Mouse (Mus musculus) forebrain, embryonic 13.5 days (tissue): Measurements from ENCODE around the gene Gm47289. TPM values are rescaled to one million over a fixed set of nuclear protein-coding genes. Genes with fewer than 3 reads are reported as not detected.
A peak's percentile ranks its signal among the peaks of the same experiment; 100 is the strongest.

Experiments
- ATAC-seq: fragments of 200-750 bp; cut with Nextera tagmentation; 2 replicates; pipeline ENCODE4 v1.8.0; 2017
- H3K27ac ChIP-seq: fragments of 300-500 bp; sonication (generic); 2 replicates; pipeline ENCODE4 v1.5.1; 2015; ENCODE audit warnings: inconsistent platforms, mild to moderate bottlenecking, moderate library complexity
- H3K27me3 ChIP-seq: fragments of 300-500 bp; sonication (generic); 2 replicates; pipeline ENCODE4 v1.6.1; 2015; ENCODE audit warnings: mild to moderate bottlenecking, inconsistent platforms
- H3K36me3 ChIP-seq: fragments of 300-500 bp; sonication (generic); 2 replicates; pipeline ENCODE4 v1.6.1; 2015; ENCODE audit warnings: mild to moderate bottlenecking, inconsistent platforms; ENCODE audit not compliant: poor library complexity, severe bottlenecking
- H3K4me1 ChIP-seq: fragments of 300-500 bp; sonication (generic); 2 replicates; pipeline ENCODE4 v1.6.1; 2015; ENCODE audit warnings: inconsistent platforms
- H3K4me2 ChIP-seq: fragments of 300-500 bp; sonication (generic); 2 replicates; pipeline ENCODE4 v1.6.1; 2015; ENCODE audit warnings: inconsistent platforms, mild to moderate bottlenecking, moderate library complexity
- H3K4me3 ChIP-seq: fragments of 300-500 bp; sonication (generic); 2 replicates; pipeline ENCODE4 v1.5.1; 2015; ENCODE audit warnings: mild to moderate bottlenecking, inconsistent platforms
- H3K9ac ChIP-seq: fragments of 300-500 bp; sonication (generic); 2 replicates; pipeline ENCODE4 v1.6.1; 2015; ENCODE audit warnings: mild to moderate bottlenecking, inconsistent platforms
- H3K9me3 ChIP-seq: fragments of 300-500 bp; sonication (generic); replicated peaks from 2 replicates; pipeline ENCODE4 v1.6.1; 2016; ENCODE audit warnings: inconsistent platforms
- WGBS: fragments of 180-500 bp; shearing (Covaris S2); methylation state at CpG from one replicate; pipeline ENCODE4 v1.1.7; 2015; 5-methylcytosine and 5-hydroxymethylcytosine counted together
- polyA plus RNA-seq: library from polyadenylated mRNA; unstranded; fragments of >200 nt; fragmentation: Nextera tagmentation; extraction: Ambion mirVana; gene quantifications from 2 replicates; pipeline ENCODE4 v1.2.1, GENCODE M21; 2015

Gene Gm47289
- polyA plus RNA-seq, 1 experiment from 2014 or later, result not detected

DNA sequence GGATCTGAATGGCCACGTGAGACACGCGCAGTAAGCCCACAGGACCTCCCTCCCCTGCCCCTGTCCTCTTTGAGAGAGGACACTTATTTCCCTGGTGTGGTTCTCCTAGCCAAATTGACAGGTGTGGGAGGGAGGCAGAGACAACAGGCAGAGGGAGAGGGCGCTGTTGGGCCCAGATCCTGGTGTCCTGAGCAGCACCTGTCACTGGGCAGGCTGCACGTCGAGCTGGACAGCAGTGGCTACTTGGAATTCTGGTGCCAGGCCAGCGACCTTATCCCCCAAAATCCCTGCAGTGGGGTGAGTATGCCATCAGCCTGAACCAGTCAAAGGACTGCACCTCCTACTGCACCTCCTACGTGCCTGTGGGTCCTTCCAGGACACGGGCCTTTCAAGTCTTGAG is 15.6 kb upstream of the Gm47289 start:
- Histone ChIP-seq H3K27ac (no peak overlapping the region), H3K4me2 (no peak overlapping the region), H3K9me3 (no peaks in the 10 kb centered on the region), H3K9ac (no peak overlapping the region), H3K36me3 (no peaks in the 10 kb centered on the region), H3K4me3 (no peak overlapping the region), H3K27me3 (no peaks in the 10 kb centered on the region), H3K4me1 (no peaks in the 10 kb centered on the region)
- ATAC-seq, result no peak
- WGBS, result 74% methylated on average over 9 of the region's 9 CpGs

DNA sequence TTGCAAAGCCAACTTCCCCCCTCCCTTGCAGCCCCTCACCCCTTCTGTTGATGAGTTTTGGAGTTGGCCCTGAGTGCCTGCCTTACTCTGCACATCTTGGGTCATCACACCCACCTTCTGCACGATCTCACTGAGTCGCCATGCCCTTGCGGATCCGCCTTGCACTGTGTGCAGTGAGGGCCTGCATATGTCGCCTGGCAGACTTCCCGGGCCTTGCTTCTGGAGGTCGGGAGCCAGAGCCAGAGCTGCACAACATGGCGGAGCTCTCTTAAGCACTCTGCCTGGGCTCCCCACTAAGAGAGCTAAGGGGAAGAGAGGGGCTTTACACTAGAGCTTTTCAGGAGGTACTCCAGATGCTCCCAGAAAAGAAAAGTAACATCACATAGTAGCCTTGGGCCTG is 14.3 kb upstream of the Gm47289 start:
- no peak overlapping the region for H3K4me2 ChIP-seq
- WGBS, result 80% methylated on average over 8 of the region's 8 CpGs
- ATAC-seq, result no peak
- no peaks in the 10 kb centered on the region for H3K27me3 ChIP-seq
- no peaks in the 10 kb centered on the region for H3K36me3 ChIP-seq
- H3K4me1 ChIP-seq, result no peaks in the 10 kb centered on the region
- no peaks in the 10 kb centered on the region for H3K9me3 ChIP-seq
- no peak overlapping the region for H3K4me3 ChIP-seq
- H3K27ac ChIP-seq, result no peak overlapping the region
- H3K9ac ChIP-seq, result no peak overlapping the region

DNA sequence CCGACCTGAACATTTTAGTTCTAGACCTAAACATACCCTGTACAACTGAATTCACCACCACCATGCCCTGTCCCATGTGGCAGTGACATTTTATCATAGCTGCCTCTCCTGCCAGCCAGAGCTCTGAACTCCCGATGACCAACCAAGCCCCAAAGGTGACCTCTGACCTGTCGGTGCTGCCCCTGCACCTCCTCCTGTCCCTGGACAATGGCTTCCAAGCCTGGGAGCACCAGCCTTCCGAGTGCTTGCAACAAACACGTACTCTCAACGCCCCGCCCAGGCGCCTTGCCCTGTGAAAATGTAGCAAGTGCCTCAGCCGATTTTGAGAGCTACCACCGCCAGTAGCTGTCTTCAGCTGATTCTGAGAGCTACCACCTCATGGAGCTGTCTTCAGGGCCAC is 13.8 kb upstream of the Gm47289 start:
- Histone ChIP-seq H3K4me2 (no peak overlapping the region), H3K36me3 (no peaks in the 10 kb centered on the region), H3K9me3 (no peaks in the 10 kb centered on the region), H3K4me1 (no peaks in the 10 kb centered on the region), H3K4me3 (no peak overlapping the region), H3K27ac (no peak overlapping the region), H3K27me3 (no peaks in the 10 kb centered on the region), H3K9ac (no peak overlapping the region)
- no peak for ATAC-seq
- 49% methylated on average over 9 of the region's 10 CpGs for WGBS

DNA sequence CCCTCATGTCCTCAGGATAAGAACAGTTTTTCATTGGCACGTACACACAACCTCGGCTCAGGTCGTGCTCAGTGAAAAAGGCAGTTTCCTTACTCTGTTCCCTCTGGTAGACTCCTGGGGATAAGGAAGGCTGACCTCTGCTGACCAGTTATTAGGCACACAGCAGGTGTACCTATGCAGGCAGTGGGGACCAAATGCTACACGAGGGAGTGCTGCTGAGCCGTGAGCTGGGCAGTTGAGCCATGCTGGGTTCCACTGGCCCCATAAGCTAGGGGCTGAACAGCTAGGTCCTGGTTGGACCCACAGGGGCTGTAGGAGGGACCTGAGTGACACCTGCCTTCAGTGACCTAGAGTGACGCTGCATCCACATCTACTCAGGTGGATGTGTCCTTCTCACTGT is 13.3 kb upstream of the Gm47289 start:
- ATAC-seq, result no peak
- Histone ChIP-seq H3K4me2 (no peak overlapping the region), H3K36me3 (no peaks in the 10 kb centered on the region), H3K4me1 (no peaks in the 10 kb centered on the region), H3K9ac (no peak overlapping the region), H3K9me3 (no peaks in the 10 kb centered on the region), H3K4me3 (no peak overlapping the region), H3K27me3 (no peaks in the 10 kb centered on the region), H3K27ac (no peak overlapping the region)
- WGBS, result 55% methylated on average over 6 of the region's 6 CpGs

DNA sequence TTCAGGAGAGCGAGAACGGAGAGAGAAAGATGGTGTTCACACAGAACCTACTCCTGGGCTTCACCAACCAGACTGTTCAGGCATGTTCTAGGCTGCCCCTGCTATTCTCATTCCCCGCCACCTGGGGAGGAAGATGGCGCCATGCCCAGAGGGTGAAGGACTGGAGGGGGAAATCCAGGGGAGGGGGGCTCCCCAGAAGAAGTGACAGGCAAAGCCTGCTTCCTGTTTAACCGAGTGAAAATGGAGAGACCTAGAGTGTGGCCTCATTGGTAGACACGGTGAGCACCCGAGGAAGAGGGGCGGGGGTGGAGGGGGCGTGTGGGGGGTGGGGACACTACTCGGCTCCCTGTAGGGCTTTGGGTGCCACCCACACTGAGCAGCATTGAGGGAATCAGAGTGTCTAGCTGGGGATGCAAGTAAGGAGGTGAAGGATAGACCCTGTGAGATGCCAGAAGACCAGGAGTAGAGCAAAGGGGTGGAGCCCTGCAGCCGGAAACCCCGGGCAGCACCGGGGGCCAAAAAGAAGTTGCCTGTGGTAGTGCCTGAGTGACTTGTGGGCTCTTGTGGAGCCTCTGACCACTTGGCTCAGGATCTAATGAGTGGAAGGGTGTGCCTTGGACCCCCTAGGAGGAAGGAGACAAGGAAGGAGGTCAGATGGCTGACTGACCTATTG is 12.7 kb upstream of the Gm47289 start:
- Histone ChIP-seq H3K27me3 (no peaks in the 10 kb centered on the region), H3K4me3 (no peak overlapping the region), H3K4me2 (no peak overlapping the region), H3K9ac (no peak overlapping the region), H3K27ac (no peak overlapping the region), H3K9me3 (no peaks in the 10 kb centered on the region), H3K4me1 (no peaks in the 10 kb centered on the region), H3K36me3 (no peaks in the 10 kb centered on the region)
- WGBS, result 80% methylated on average over 13 of the region's 13 CpGs
- no peak for ATAC-seq

DNA sequence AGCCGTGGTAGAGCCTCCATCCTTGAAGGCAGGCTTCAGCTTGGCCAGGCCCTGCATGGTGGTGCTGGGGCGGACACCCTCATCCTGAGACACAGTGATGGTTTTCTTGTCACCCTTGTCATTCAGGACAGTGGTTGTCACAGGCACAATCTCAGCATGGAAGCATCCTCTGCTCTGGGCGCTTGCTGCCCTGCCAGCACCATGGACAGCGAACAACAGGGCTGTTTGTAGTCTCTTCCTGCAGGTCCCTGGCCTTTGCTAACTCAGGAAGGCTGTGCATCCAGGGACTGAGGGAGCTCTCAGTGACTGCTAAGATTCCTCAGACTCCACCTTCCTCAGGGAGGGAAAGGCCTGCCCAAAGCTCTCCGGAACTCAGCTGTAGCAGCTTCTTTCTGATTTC is 9.4 kb upstream of the Gm47289 start:
- H3K36me3 ChIP-seq, result no peaks in the 10 kb centered on the region
- H3K4me3 ChIP-seq, result no peak overlapping the region
- no peak overlapping the region for H3K9ac ChIP-seq
- ATAC-seq, result no peak
- H3K4me2 ChIP-seq, result no peak overlapping the region
- H3K27me3 ChIP-seq, result no peaks in the 10 kb centered on the region
- H3K4me1 ChIP-seq, result no peaks in the 10 kb centered on the region
- H3K9me3 ChIP-seq, result no peaks in the 10 kb centered on the region
- WGBS, result 33% methylated on average over 5 of the region's 5 CpGs
- H3K27ac ChIP-seq, result no peak overlapping the region

DNA sequence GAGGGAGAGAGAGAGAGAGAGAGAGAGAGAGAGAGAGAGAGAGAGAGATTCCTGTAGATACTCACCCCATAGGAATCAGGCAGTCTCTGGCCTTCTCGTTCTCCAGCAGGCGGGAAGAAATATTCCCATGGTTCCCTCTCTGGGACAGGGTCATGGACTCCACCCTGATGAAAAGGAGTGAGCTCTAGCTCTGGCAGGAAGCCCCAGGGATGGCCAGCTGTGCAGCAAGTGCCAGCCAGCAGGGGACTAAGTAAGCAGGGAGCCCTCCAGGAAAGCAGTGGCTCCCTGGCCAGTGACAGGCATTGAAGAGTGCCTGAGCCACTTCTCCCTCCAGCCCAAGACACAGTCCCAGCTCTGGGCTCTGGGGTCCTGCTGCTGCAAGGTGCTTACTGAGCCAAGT is 7.2 kb upstream of the Gm47289 start:
- no peak overlapping the region for H3K4me2 ChIP-seq
- 0 out of 2 replicates have a peak, but pooled peaks cover 3% of the 10 kb centered on the region for H3K4me1 ChIP-seq
- no peak for ATAC-seq
- H3K9ac ChIP-seq, result no peak overlapping the region
- no peaks in the 10 kb centered on the region for H3K36me3 ChIP-seq
- H3K27me3 ChIP-seq, result peaks cover 16% of the 10 kb centered on the region
- H3K4me3 ChIP-seq, result no peak overlapping the region
- 59% methylated on average over 2 of the region's 2 CpGs for WGBS
- no peaks in the 10 kb centered on the region for H3K9me3 ChIP-seq
- H3K27ac ChIP-seq, result no peak overlapping the region

DNA sequence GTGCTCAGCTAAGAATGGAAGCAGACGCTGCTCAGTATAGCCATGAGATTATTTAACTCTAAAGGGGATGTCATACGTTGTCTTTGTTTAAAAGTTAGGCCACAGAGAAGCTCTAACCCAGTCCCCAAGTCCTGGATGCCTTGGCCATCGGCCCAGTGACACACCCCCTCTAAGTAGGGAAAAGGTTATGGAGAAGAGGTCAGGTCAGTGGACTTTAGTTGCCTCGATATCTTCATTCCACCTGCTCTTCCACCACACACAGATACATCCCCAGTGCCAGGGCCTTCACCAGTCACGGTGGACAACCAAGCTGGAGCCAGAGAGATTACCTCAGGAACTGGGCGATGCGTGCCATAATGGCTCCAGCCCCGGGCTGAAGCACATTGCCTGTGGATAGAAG is 3.5 kb upstream of the Gm47289 start:
- Histone ChIP-seq H3K9ac (no peak overlapping the region), H3K27ac (no peak overlapping the region), H3K27me3 (peaks cover 21% of the 10 kb centered on the region), H3K9me3 (no peaks in the 10 kb centered on the region), H3K4me3 (no peak overlapping the region), H3K4me2 (no peak overlapping the region), H3K36me3 (no peaks in the 10 kb centered on the region), H3K4me1 (0 out of 2 replicates have a peak, but pooled peaks cover 3% of the 10 kb centered on the region)
- 79% methylated on average over 8 of the region's 8 CpGs for WGBS
- ATAC-seq, result no peak

DNA sequence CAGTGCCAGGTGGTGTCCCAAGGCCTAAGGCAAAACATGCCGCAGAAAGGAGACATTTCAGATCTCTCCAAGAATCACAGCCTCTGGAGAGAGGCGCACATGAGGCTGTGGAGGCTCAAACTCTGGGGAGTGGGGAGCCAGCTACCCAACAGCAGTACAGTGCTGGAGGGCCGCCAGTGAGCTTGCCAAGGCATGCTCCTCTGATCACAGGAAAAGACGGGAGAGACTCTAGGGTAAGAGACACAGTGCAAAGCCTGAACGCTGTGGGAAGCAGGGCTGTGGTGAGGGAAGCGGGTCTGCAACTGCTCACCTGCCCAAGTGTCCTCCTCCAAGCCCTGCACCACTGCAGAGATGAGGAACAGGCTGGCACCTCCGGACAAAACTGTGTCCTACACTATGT is 3.1 kb upstream of the Gm47289 start:
- Histone ChIP-seq H3K4me3 (peak overlapping the region; percentile 53), H3K27ac (no peak overlapping the region), H3K27me3 (peaks cover 21% of the 10 kb centered on the region), H3K4me2 (0 out of 2 replicates have a peak overlapping the region, but pooled peaks have one; percentile 69), H3K9ac (no peak overlapping the region), H3K4me1 (0 out of 2 replicates have a peak, but pooled peaks cover 3% of the 10 kb centered on the region), H3K9me3 (no peaks in the 10 kb centered on the region), H3K36me3 (no peaks in the 10 kb centered on the region)
- WGBS, result 56% methylated on average over 7 of the region's 7 CpGs
- ATAC-seq, result 0 out of 2 replicates have a peak, but pooled peaks have one; percentile 9

DNA sequence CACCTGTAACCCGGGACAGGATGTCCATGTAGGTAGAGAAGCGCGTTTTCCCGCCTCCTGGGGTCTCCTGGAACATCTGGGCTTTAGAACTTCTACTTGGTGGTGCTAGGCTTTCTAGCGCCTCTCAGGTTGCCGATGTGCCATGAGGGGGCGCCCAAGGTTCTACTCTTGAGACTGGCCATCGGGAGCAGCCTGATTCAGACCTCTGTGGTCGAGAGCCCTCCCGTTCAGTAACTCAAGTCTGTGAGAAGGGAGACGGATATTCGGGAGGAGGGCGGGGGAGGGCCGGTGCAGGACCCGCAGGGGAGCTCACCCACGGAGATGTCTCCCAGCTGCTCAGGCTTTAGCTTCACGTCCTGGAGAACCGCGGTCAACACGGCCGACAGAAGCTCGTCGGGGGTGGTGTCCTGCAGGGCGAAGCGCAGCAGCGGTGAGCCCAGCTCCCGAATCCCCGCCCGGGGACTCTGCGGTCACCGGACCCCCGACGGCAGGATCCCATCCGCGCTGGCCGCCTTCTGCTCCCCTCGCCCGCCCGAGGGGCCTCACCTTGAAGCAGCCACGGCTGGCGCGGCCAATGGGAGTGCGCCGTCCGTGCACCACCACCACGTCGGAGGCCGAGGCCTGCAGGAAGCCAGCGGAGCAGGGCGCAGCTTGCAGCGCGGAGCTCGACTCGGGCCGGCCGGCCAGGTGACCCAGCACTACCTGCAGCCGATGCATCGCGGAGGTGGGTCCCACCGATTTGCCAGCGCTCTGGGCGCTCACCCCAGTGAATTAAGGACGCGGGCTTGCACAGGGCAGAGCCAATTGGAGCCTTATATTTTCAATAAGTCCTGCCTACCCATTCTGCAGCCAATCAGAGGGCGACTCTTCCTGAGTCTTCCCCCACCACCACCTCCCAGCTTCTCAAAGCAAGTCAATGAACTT is 2.4 kb upstream of the Gm47289 start, which contains the start of gene Acaa1b:
Gene Acaa1b, minus strand, starts transcription at position 816 of the 924 bp plus-strand sequence.
- Histone ChIP-seq H3K4me2 (peak within 1 kb of the TSS; percentile 69), H3K36me3 (no peaks in the 10 kb centered on the region), H3K27me3 (peaks cover 21% of the 10 kb centered on the region), H3K4me1 (0 out of 2 replicates have a peak, but pooled peaks cover 3% of the 10 kb centered on the region), H3K4me3 (peak within 1 kb of the TSS; percentile 53), H3K9ac (peak within 1 kb of the TSS; percentile 56), H3K27ac (no peak within 1 kb of the TSS), H3K9me3 (no peaks in the 10 kb centered on the region)
- peak; percentile 96 for ATAC-seq
- 1% methylated on average over 64 of the region's 65 CpGs for WGBS

DNA sequence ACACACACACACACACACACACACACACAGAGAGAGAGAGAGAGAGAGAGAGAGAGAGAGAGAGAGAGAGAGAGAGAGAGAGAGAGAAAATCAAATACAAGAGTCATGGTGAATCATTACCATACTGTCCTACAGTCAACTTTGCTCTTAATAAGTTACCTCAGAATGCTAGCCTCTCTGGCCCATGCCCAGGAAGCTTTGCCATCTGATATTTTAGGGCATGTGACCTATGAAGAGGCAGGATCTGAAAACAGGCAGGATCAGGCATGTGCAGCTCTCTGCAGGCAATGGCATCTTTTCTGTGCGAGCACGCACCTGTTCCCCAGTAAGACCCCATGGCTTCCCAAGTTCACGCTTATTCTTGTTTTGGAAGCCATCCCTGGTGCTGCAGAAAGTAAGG is 1.7 kb downstream of the Gm47289 start:
- no peaks in the 10 kb centered on the region for H3K36me3 ChIP-seq
- ATAC-seq, result no peak
- H3K9ac ChIP-seq, result no peak overlapping the region
- H3K4me3 ChIP-seq, result no peak overlapping the region
- no peak overlapping the region for H3K27ac ChIP-seq
- no peak overlapping the region for H3K4me2 ChIP-seq
- no peaks in the 10 kb centered on the region for H3K9me3 ChIP-seq
- H3K4me1 ChIP-seq, result 0 out of 2 replicates have a peak, but pooled peaks cover 3% of the 10 kb centered on the region
- WGBS, result 91% methylated on average over 3 of the region's 3 CpGs
- peaks cover 13% of the 10 kb centered on the region for H3K27me3 ChIP-seq

DNA sequence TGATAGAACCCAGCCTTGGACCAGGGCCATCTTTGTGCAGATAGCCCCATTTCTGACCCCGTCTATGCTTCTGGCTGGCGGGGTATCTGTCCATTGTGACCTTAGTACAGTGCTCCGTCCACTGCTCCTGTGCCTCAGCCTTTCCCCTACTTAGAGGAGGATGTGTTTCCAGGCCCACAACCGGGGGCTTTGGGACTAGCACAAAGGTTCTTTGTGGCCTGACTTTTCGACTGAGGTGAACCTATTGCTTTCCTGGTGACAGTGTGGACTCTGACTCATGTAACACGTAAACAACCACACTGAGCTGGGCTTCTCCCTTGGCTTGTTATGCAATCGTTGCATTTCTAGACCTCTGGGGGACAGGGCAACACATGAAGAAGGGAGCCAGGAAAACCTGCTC is 5.8 kb downstream of the Gm47289 start:
- H3K27ac ChIP-seq, result no peak overlapping the region
- 86% methylated on average over 7 of the region's 7 CpGs for WGBS
- H3K4me3 ChIP-seq, result no peak overlapping the region
- no peaks in the 10 kb centered on the region for H3K36me3 ChIP-seq
- H3K4me2 ChIP-seq, result no peak overlapping the region
- H3K27me3 ChIP-seq, result no peaks in the 10 kb centered on the region
- no peaks in the 10 kb centered on the region for H3K9me3 ChIP-seq
- no peak for ATAC-seq
- no peaks in the 10 kb centered on the region for H3K4me1 ChIP-seq
- H3K9ac ChIP-seq, result no peak overlapping the region
